Comparison of ENCODE assay signal across 7 mouse cellular contexts in genomic region chr6:50891205-50891526, GRCm38 (mm10).
DNase-seq lines count a peak whose midpoint lies in the region; ATAC-seq and TF ChIP-seq lines count a peak whose summit lies in the region.

No protein-coding gene starts in this region.

- H3K36me3 ChIP-seq in forebrain, embryonic 16.5 days (ENCODE audit: control insufficient read depth, insufficient read depth): no peaks in the 10 kb centered on the region
- H3K36me3 ChIP-seq in limb, embryonic 13.5 days: no peaks in the 10 kb centered on the region
- H3K36me3 ChIP-seq in neural tube, embryonic 12.5 days: no peaks in the 10 kb centered on the region

- no peak for TF ChIP-seq CTCF in layer of hippocampus, adult 2 months (conservative IDR thresholded peaks at IDR 0.05)

- WGBS in forebrain, embryonic 16.5 days: 31% methylated on average over 3 of the region's 3 CpGs
- 38% methylated on average over 3 of the region's 3 CpGs for WGBS in limb, embryonic 13.5 days
- 26% methylated on average over 3 of the region's 3 CpGs for WGBS in neural tube, embryonic 12.5 days

- H3K4me3 ChIP-seq in layer of hippocampus, adult 2 months: no peak overlapping the region
- no peak overlapping the region for H3K4me3 ChIP-seq in forebrain, embryonic 16.5 days (replicated peaks; ENCODE audit: low read length)
- peak overlapping the region; percentile 25; the same call in 1 of the 2 replicates for H3K4me3 ChIP-seq in limb, embryonic 13.5 days
- no peak overlapping the region for H3K4me3 ChIP-seq in neural tube, embryonic 12.5 days

- H3K4me2 ChIP-seq in forebrain, embryonic 16.5 days (ENCODE audit: low read length): peak overlapping the region; percentile 46
- peak overlapping the region; percentile 54 for H3K4me2 ChIP-seq in limb, embryonic 13.5 days (replicated peaks)
- peak overlapping the region; percentile 48 for H3K4me2 ChIP-seq in neural tube, embryonic 12.5 days (replicated peaks)

- ATAC-seq in forebrain, embryonic 16.5 days: no peak
- no peak for ATAC-seq in limb, embryonic 13.5 days (ENCODE audit: low FRiP score, low read depth)
- no peak for ATAC-seq in neural tube, embryonic 12.5 days (ENCODE audit: low FRiP score, low read depth)

- peak overlapping the region; percentile 81 for H3K27ac ChIP-seq in layer of hippocampus, adult 2 months
- H3K27ac ChIP-seq in forebrain, embryonic 16.5 days (ENCODE audit: low read length): peak overlapping the region; percentile 98
- H3K27ac ChIP-seq in limb, embryonic 13.5 days: no peak overlapping the region
- peak overlapping the region; percentile 88 for H3K27ac ChIP-seq in neural tube, embryonic 12.5 days

- DNase-seq in layer of hippocampus, adult 2 months (ENCODE audit: low spot score in 2 of 2): no peak
- DNase-seq in layer of hippocampus, postnatal 25 days (ENCODE audit: extremely low spot score in 1 of 2, low spot score in 1 of 2): no peak
- DNase-seq in gastrocnemius, postnatal 4 days (ENCODE audit: low spot score in 2 of 2): no peak
- no peak for DNase-seq in urinary bladder, postnatal 4 days (ENCODE audit: low spot score in 2 of 2)

- peaks cover 30% of the 10 kb centered on the region for H3K4me1 ChIP-seq in forebrain, embryonic 16.5 days (replicated peaks; ENCODE audit: control insufficient read depth, insufficient read depth, low read length)
- peaks cover 10% of the 10 kb centered on the region for H3K4me1 ChIP-seq in limb, embryonic 13.5 days
- peaks cover 33% of the 10 kb centered on the region for H3K4me1 ChIP-seq in neural tube, embryonic 12.5 days

- no peaks in the 10 kb centered on the region for H3K9me3 ChIP-seq in forebrain, embryonic 16.5 days (ENCODE audit: control insufficient read depth, low read length)
- H3K9me3 ChIP-seq in limb, embryonic 13.5 days: no peaks in the 10 kb centered on the region
- no peaks in the 10 kb centered on the region for H3K9me3 ChIP-seq in neural tube, embryonic 12.5 days

- H3K9ac ChIP-seq in forebrain, embryonic 16.5 days (replicated peaks; ENCODE audit: low read depth, low read length): peak overlapping the region; percentile 54
- H3K9ac ChIP-seq in limb, embryonic 13.5 days: 0 out of 2 replicates have a peak overlapping the region, but pooled peaks have one; percentile 25
- no peak overlapping the region for H3K9ac ChIP-seq in neural tube, embryonic 12.5 days

- H3K27me3 ChIP-seq in forebrain, embryonic 16.5 days (replicated peaks; ENCODE audit: control insufficient read depth, insufficient read depth, low read length): no peaks in the 10 kb centered on the region
- peaks cover 44% of the 10 kb centered on the region for H3K27me3 ChIP-seq in limb, embryonic 13.5 days
- no peaks in the 10 kb centered on the region for H3K27me3 ChIP-seq in neural tube, embryonic 12.5 days (replicated peaks)
